Mouse (Mus musculus) kidney, embryonic 15.5 days (tissue): Measurements from ENCODE around the gene Abtb1. TPM values are rescaled to one million over a fixed set of nuclear protein-coding genes. Genes with fewer than 3 reads are reported as not detected.
A peak's percentile ranks its signal among the peaks of the same experiment; 100 is the strongest.

Experiments
- ATAC-seq: fragments of 200-750 bp; cut with Nextera tagmentation; replicated peaks from 2 replicates; pipeline ENCODE4 v1.8.0; 2017; ENCODE audit warnings: moderate TSS enrichment; ENCODE audit not compliant: low FRiP score
- H3K27ac ChIP-seq: fragments of 300-500 bp; sonication (generic); 2 replicates; pipeline ENCODE4 v1.5.1; 2015; ENCODE audit warnings: mild to moderate bottlenecking, inconsistent platforms
- H3K27me3 ChIP-seq: fragments of 300-500 bp; sonication (generic); 2 replicates; pipeline ENCODE4 v1.6.1; 2015; ENCODE audit warnings: inconsistent platforms
- H3K36me3 ChIP-seq: fragments of 300-500 bp; sonication (generic); 2 replicates; pipeline ENCODE4 v1.6.1; 2015; ENCODE audit warnings: inconsistent platforms
- H3K4me1 ChIP-seq: fragments of 300-500 bp; sonication (generic); 2 replicates; pipeline ENCODE4 v1.6.1; 2015; ENCODE audit warnings: inconsistent platforms
- H3K4me2 ChIP-seq: fragments of 300-500 bp; sonication (generic); 2 replicates; pipeline ENCODE4 v1.6.1; 2015; ENCODE audit warnings: moderate library complexity, mild to moderate bottlenecking, inconsistent platforms
- H3K4me3 ChIP-seq: fragments of 300-500 bp; sonication (generic); replicated peaks from 2 replicates; pipeline ENCODE4 v1.5.1; 2015; ENCODE audit warnings: mild to moderate bottlenecking, inconsistent platforms
- H3K9ac ChIP-seq: fragments of 300-500 bp; sonication (generic); 2 replicates; pipeline ENCODE4 v1.6.1; 2015; ENCODE audit warnings: mild to moderate bottlenecking, inconsistent platforms
- H3K9me3 ChIP-seq: fragments of 300-500 bp; sonication (generic); replicated peaks from 2 replicates; pipeline ENCODE4 v1.6.1; 2016; ENCODE audit warnings: inconsistent platforms
- WGBS: fragments of 180-500 bp; shearing (Covaris S2); methylation state at CpG from one replicate; pipeline ENCODE4 v1.1.7; 2015; ENCODE audit warnings: mixed read lengths; 5-methylcytosine and 5-hydroxymethylcytosine counted together
- polyA plus RNA-seq: library from polyadenylated mRNA; unstranded; fragments of >200 nt; fragmentation: Nextera tagmentation; extraction: Ambion mirVana; gene quantifications from 2 replicates; pipeline ENCODE4 v1.2.1, GENCODE M21; 2015

Gene Abtb1
- polyA plus RNA-seq, 1 experiment from 2014 or later, result 32.4 TPM

DNA sequence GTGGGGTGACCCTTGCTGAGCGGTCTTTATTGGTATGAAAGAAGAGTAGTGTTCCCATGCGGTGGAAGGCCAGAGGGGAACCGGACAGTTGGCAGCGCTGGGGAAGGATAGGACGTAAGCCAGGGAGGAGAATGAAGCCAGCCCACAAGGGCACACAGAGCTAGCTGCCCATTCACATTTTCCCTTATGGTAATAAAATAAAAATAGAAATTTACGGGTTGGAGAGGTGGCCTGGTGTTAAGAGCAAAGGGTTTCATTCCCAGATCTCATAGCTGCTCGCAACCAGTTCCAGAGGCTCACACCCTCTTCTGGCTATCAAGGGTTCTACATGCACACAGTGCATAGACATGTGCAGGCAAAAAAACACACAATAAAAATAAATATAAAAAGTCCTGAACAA is 8.2 kb upstream of the Abtb1 start:
- no peaks in the 10 kb centered on the region for H3K27me3 ChIP-seq
- no peaks in the 10 kb centered on the region for H3K36me3 ChIP-seq
- no peak overlapping the region for H3K27ac ChIP-seq
- H3K4me3 ChIP-seq, result no peak overlapping the region
- H3K9ac ChIP-seq, result no peak overlapping the region
- no peak overlapping the region for H3K4me2 ChIP-seq
- H3K9me3 ChIP-seq, result 0 out of 2 replicates have a peak, but pooled peaks cover 3% of the 10 kb centered on the region
- WGBS, result 86% methylated on average over 7 of the region's 7 CpGs
- no peaks in the 10 kb centered on the region for H3K4me1 ChIP-seq
- no peak for ATAC-seq

DNA sequence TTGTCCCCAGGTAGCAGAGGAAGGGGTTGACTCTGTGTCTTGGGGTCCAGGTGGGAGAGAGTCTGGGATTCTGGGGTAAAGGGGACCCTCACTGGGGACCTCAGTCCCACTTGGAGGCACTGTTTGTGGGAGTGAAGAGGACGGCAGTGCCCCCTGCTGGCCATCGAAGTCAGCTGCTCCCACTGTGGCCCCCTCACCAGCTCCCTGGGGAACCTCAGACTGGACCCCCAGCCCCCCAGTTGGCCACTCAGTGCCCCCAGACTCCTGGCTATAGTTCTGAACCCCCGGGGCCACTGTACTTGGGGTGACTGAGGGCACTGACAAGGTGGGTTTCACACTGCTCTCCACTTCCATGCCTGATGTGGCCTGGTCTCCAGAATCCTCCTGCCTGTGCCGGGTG is 7.5 kb upstream of the Abtb1 start:
- 62% methylated on average over 4 of the region's 4 CpGs for WGBS

GRCm38 (mm10) chr6:88847571-88847970 is 5.8 kb upstream of the Abtb1 start:
- H3K27ac ChIP-seq, result no peak overlapping the region
- ATAC-seq, result no peak
- 69% methylated on average over 2 of the region's 2 CpGs for WGBS

More for the DNA sequence above, 7.5 kb upstream of the Abtb1 start:
- Histone ChIP-seq H3K9ac (no peak overlapping the region), H3K9me3 (0 out of 2 replicates have a peak, but pooled peaks cover 3% of the 10 kb centered on the region), H3K27ac (no peak overlapping the region), H3K27me3 (no peaks in the 10 kb centered on the region), H3K4me1 (no peaks in the 10 kb centered on the region), H3K4me2 (no peak overlapping the region), H3K4me3 (no peak overlapping the region), H3K36me3 (no peaks in the 10 kb centered on the region)
- no peak for ATAC-seq

DNA sequence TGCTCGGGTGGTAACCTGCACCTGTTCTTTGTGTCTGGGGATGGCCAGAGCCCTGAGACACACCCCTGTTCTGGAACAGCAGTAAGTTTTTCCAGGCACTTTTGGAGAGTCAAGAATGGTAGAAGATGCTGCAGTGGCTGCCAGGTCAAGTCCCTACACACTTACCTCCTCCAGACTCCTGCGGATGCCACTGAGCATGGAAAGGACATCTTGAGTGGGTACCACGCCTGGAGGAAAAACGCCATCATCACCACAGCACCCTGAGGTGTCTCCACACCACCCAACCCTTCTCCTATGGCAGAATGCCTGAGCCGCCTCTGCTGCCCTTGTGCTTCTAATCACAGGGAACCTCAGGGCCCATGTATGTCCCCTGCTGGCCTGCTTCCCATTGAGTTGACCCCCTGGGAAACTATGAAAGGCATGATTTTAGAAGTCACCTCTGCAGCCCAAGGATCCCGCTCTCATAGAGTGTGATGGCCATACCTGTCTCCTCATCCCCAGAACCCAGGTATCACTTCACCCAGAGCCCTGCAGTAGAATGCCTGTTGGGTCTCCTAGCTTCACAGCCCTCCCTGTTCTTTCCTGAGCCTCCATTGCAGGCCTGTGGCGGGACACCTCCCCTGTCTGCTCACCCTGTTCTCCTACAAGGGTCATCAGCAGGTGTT is 3.2 kb upstream of the Abtb1 start:
- 87% methylated on average over 7 of the region's 7 CpGs for WGBS
- Histone ChIP-seq H3K4me1 (peaks cover 19% of the 10 kb centered on the region), H3K9ac (no peak overlapping the region), H3K9me3 (no peaks in the 10 kb centered on the region), H3K27me3 (no peaks in the 10 kb centered on the region), H3K36me3 (no peaks in the 10 kb centered on the region), H3K4me2 (no peak overlapping the region), H3K4me3 (no peak overlapping the region), H3K27ac (no peak overlapping the region)
- no peak for ATAC-seq

More at GRCm38 (mm10) chr6:88847571-88847970, 5.8 kb upstream of the Abtb1 start:
- no peaks in the 10 kb centered on the region for H3K36me3 ChIP-seq
- H3K4me2 ChIP-seq, result no peak overlapping the region
- no peaks in the 10 kb centered on the region for H3K27me3 ChIP-seq
- H3K4me1 ChIP-seq, result peaks cover 10% of the 10 kb centered on the region
- no peak overlapping the region for H3K4me3 ChIP-seq
- H3K9ac ChIP-seq, result no peak overlapping the region
- H3K9me3 ChIP-seq, result 0 out of 2 replicates have a peak, but pooled peaks cover 3% of the 10 kb centered on the region

DNA sequence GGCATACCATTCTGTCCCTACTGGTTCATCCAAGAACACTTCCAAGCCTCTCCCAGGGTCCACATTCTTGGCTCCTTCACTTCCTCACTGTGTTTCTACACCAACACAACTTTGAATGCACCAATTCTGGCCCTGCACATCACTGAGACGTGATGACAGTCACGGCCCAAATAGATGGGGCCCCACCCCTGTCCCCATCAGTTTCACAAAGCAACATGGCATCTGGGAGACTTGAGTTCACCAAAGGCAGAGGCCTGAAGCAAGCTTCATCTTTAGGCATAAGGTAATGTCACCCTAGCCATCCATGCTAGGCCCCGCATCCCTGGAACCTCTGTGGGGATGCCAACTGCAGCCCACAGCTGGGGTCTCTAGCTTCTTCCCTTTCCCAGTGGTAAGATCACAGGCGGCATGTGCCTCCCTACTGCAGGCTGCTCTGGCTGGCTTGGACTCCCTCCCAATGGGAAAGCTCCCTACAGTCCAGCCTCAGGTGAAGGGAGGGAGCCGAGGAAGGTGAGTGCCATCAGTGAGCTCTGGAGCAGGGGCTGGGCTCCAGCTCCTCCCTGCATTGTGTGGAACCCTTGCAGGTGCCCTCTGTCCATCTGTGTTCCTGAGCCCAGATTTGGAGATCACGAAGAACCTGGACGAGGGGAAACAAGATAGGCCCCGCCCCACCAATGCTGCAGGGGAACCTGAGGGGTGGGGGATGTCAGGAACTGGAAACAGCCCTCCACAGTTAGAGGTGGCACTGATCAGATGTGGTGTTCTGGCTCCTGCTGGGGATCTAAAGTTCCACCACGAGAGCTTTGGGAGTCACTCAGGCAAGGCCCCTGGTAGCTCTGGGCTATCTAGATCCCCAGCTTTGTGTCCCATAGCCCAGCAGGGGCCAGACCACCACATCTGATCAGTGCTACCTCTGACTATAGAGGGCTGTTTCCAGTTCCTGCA is 2.3 kb upstream of the Abtb1 start:
- H3K9ac ChIP-seq, result no peak overlapping the region

DNA sequence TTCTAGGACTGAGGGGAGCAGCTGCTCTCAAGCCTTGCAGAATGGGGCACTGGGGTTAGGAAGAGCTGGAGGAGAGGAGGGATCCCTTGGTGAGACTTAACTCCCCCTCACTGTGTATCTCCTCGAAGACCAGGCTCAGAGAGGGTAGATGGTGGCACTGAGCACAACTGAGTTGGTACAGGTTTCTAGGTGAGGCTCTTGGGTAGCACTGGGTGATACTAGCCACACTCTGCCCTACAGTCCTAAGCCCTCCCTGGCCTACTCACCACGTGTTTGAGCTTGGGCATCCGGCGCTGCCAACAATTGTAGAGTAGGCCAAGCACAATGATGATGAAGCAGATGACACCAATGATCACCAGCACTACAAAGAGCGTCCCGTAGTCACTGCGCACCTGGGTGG is 1.5 kb upstream of the Abtb1 start:
- H3K27me3 ChIP-seq, result no peaks in the 10 kb centered on the region
- peak overlapping the region; percentile 93 for H3K27ac ChIP-seq
- no peak for ATAC-seq
- peak overlapping the region; percentile 82 for H3K4me2 ChIP-seq
- H3K4me3 ChIP-seq, result peak overlapping the region; percentile 95
- peak overlapping the region; percentile 83 for H3K9ac ChIP-seq
- no peaks in the 10 kb centered on the region for H3K9me3 ChIP-seq
- 72% methylated on average over 7 of the region's 7 CpGs for WGBS
- H3K36me3 ChIP-seq, result peaks cover 13% of the 10 kb centered on the region
- peaks cover 19% of the 10 kb centered on the region for H3K4me1 ChIP-seq

More for the DNA sequence above, 2.3 kb upstream of the Abtb1 start:
- Histone ChIP-seq H3K9me3 (no peaks in the 10 kb centered on the region), H3K27me3 (no peaks in the 10 kb centered on the region), H3K4me1 (peaks cover 19% of the 10 kb centered on the region), H3K4me2 (no peak overlapping the region), H3K4me3 (no peak overlapping the region), H3K27ac (no peak overlapping the region), H3K36me3 (peaks cover 5% of the 10 kb centered on the region)
- no peak for ATAC-seq
- WGBS, result 82% methylated on average over 9 of the region's 9 CpGs

GRCm38 (mm10) chr6:88842731-88843151 is 957 bp upstream of the Abtb1 start:
- H3K27ac ChIP-seq, result peak overlapping the region; percentile 93
- under 1% methylated on average over 26 of the region's 32 CpGs for WGBS
- H3K4me1 ChIP-seq, result peaks cover 19% of the 10 kb centered on the region
- H3K36me3 ChIP-seq, result peaks cover 18% of the 10 kb centered on the region
- no peaks in the 10 kb centered on the region for H3K9me3 ChIP-seq
- ATAC-seq, result no peak; the same call in none of the 2 replicates
- H3K27me3 ChIP-seq, result no peaks in the 10 kb centered on the region
- H3K4me2 ChIP-seq, result peak overlapping the region; percentile 82
- H3K9ac ChIP-seq, result peak overlapping the region; percentile 83
- peak overlapping the region; percentile 95 for H3K4me3 ChIP-seq

DNA sequence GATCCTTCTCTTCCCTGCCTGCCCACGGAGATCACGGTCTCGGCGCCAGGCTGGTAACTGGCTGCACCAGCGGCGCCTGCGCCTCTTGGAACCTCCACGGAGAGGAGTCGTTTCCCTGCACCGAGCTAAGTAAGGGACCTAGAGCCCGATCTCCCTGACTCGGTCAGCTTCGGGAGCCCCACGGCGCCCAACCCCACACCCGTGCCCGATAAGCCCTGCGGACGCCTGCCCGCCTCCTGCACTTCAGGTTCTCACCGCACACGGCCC is 337 bp downstream of the Abtb1 start:
- peak overlapping the region; percentile 82 for H3K4me2 ChIP-seq
- peak overlapping the region; percentile 81 for H3K9ac ChIP-seq
- peak overlapping the region; percentile 95 for H3K4me3 ChIP-seq
- no peaks in the 10 kb centered on the region for H3K9me3 ChIP-seq
- H3K27me3 ChIP-seq, result no peaks in the 10 kb centered on the region
- no peak; the same call in 1 of the 2 replicates for ATAC-seq
- WGBS, result under 1% methylated on average over 22 of the region's 22 CpGs
- peaks cover 19% of the 10 kb centered on the region for H3K4me1 ChIP-seq
- H3K27ac ChIP-seq, result peak overlapping the region; percentile 93
- peaks cover 31% of the 10 kb centered on the region for H3K36me3 ChIP-seq

- WGBS, result 57% methylated on average over 9 of the region's 9 CpGs
- Histone ChIP-seq H3K4me2 (peak overlapping the region; percentile 82), H3K27ac (peak overlapping the region; percentile 93), H3K4me3 (peak overlapping the region; percentile 95), H3K27me3 (no peaks in the 10 kb centered on the region), H3K9me3 (no peaks in the 10 kb centered on the region), H3K9ac (peak overlapping the region; percentile 81), H3K36me3 (peaks cover 36% of the 10 kb centered on the region), H3K4me1 (peaks cover 19% of the 10 kb centered on the region)
- ATAC-seq, result no peak
Measured at GRCm38 (mm10) chr6:88840791-88841513, 832 bp downstream of the Abtb1 start.

DNA sequence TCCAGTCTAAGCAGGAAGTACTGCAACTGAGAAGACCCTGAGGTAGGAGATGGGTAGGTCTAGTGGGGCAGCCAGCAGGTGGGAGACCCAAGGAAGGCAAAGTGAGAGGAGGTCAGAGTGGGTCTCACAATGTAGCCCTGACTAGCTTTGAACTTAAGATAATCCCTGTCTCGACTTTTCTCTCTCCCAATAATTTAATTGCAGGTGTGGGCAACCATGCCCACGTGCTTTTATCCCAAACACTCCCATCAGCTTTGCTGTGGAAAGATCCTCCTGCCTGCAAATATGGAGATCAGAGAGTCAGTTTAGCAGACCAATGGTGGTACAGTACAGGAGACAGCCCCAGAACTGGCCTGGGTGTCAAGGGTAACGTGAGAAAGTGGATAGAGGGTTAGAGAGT is 1.6 kb downstream of the Abtb1 start:
- Histone ChIP-seq H3K36me3 (peaks cover 43% of the 10 kb centered on the region), H3K9me3 (no peaks in the 10 kb centered on the region), H3K4me1 (peaks cover 19% of the 10 kb centered on the region), H3K27ac (no peak overlapping the region), H3K27me3 (no peaks in the 10 kb centered on the region), H3K9ac (no peak overlapping the region), H3K4me2 (peak overlapping the region; percentile 82), H3K4me3 (peak overlapping the region; percentile 95; the same call in 1 of the 2 replicates)
- no peak for ATAC-seq
- WGBS, result 85% methylated on average over 3 of the region's 3 CpGs

- H3K4me1 ChIP-seq, result peaks cover 19% of the 10 kb centered on the region
- H3K27me3 ChIP-seq, result no peaks in the 10 kb centered on the region
- H3K9ac ChIP-seq, result no peak overlapping the region
- no peaks in the 10 kb centered on the region for H3K9me3 ChIP-seq
- ATAC-seq, result no peak
- peaks cover 43% of the 10 kb centered on the region for H3K36me3 ChIP-seq
- H3K4me3 ChIP-seq, result no peak overlapping the region
- 86% methylated on average over 26 of the region's 26 CpGs for WGBS
- no peak overlapping the region for H3K4me2 ChIP-seq
- no peak overlapping the region for H3K27ac ChIP-seq
Measured at GRCm38 (mm10) chr6:88839135-88839970, 2.4 kb downstream of the Abtb1 start.
